Comparison of ENCODE assay signal across 17 mouse cellular contexts in the genomic region with DNA sequence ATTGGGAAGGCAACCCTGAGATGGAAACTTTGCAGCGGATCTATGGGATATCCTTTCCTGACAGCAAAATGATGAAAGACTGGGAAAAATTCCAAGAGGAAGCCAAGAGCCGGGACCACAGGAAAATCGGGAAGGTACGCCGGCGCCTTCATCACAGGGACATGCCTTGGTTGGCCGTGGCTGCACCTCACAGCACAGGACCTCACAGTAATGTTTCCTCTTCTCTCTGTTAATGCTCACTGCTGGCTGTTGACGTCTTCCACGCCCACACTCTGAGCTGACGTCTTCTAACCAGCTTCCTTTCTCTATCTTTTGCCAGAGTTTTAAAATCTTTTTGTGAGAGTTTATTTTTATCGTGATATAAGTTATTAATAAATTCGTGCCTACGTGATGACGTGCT. TPM values are rescaled to one million over a fixed set of nuclear protein-coding genes. Genes with fewer than 3 reads are reported as not detected.
A peak's percentile ranks its signal among the peaks of the same experiment; 100 is the strongest.
DNase-seq lines count a peak whose midpoint lies in the region; ATAC-seq lines count a peak whose summit lies in the region.
"Had no signal": no experiment of that assay in that cellular context is flagged by ENCODE, and none has a peak within 500 bp of the region (broad histone marks: within the 10 kb centered on the region; RNA-seq: fewer than 3 reads in every experiment).

No protein-coding gene starts in this region.

- H3K9me3 ChIP-seq in intestine, embryonic 15.5 days = no peaks in the 10 kb centered on the region
- no peaks in the 10 kb centered on the region for H3K9me3 ChIP-seq in neural tube, embryonic 15.5 days (replicated peaks)
- H3K9me3 ChIP-seq: heart, embryonic 12.5 days; limb, embryonic 15.5 days; midbrain, embryonic 12.5 days; neural tube, embryonic 13.5 days had no signal

- H3K36me3 ChIP-seq in intestine, embryonic 15.5 days = no peaks in the 10 kb centered on the region
- peaks cover 49% of the 10 kb centered on the region for H3K36me3 ChIP-seq in neural tube, embryonic 15.5 days

- peak; percentile 23 for DNase-seq in adrenal gland, adult 2 months
- DNase-seq in adrenal gland, postnatal 36 days = no peak
- DNase-seq in left cerebral cortex, postnatal 25 days (ENCODE audit: low spot score in 2 of 2) = peak; percentile 25 to 51
- no peak for DNase-seq in left cerebral cortex, adult 11 months (ENCODE audit: low spot score)
- peak; percentile 28 for DNase-seq in kidney, adult 18-20 months
- peak; percentile 58 for DNase-seq in kidney, postnatal 10 days
- DNase-seq: cerebellum, adult 11-12 months; gastrocnemius, postnatal 10 days; heart, postnatal 36 days had no signal

- ATAC-seq in intestine, embryonic 15.5 days = no peak
- no peak for ATAC-seq in neural tube, embryonic 15.5 days (ENCODE audit: low FRiP score)
- ATAC-seq: hindbrain, postnatal 0 days had no signal

- H3K4me3 ChIP-seq in intestine, embryonic 15.5 days (replicated peaks) = no peak overlapping the region
- H3K4me3 ChIP-seq in neural tube, embryonic 15.5 days (replicated peaks) = no peak overlapping the region
- H3K4me3 ChIP-seq: erythroblast, embryonic 14.5 days; heart, embryonic 12.5 days; limb, embryonic 15.5 days; midbrain, embryonic 12.5 days; neural tube, embryonic 13.5 days had no signal

- H3K4me1 ChIP-seq in intestine, embryonic 15.5 days (replicated peaks) = no peaks in the 10 kb centered on the region
- no peaks in the 10 kb centered on the region for H3K4me1 ChIP-seq in neural tube, embryonic 15.5 days
- H3K4me1 ChIP-seq: heart, embryonic 12.5 days; limb, embryonic 15.5 days; midbrain, embryonic 12.5 days; neural tube, embryonic 13.5 days had no signal

- no peak overlapping the region for H3K9ac ChIP-seq in intestine, embryonic 15.5 days
- no peak overlapping the region for H3K9ac ChIP-seq in neural tube, embryonic 15.5 days (replicated peaks)
- H3K9ac ChIP-seq: heart, embryonic 12.5 days; limb, embryonic 15.5 days; midbrain, embryonic 12.5 days; neural tube, embryonic 13.5 days had no signal

- 75% methylated on average over 14 of the region's 14 CpGs for WGBS in intestine, embryonic 15.5 days
- 91% methylated on average over 14 of the region's 14 CpGs for WGBS in neural tube, embryonic 15.5 days

- no peak overlapping the region for H3K4me2 ChIP-seq in intestine, embryonic 15.5 days (replicated peaks)
- no peak overlapping the region for H3K4me2 ChIP-seq in neural tube, embryonic 15.5 days
- H3K4me2 ChIP-seq: heart, embryonic 12.5 days; limb, embryonic 15.5 days; midbrain, embryonic 12.5 days; neural tube, embryonic 13.5 days had no signal

- H3K27ac ChIP-seq in intestine, embryonic 15.5 days = no peak overlapping the region
- no peak overlapping the region for H3K27ac ChIP-seq in neural tube, embryonic 15.5 days (replicated peaks)
- H3K27ac ChIP-seq: hindbrain, postnatal 0 days; limb, embryonic 15.5 days; midbrain, embryonic 12.5 days; neural tube, embryonic 13.5 days had no signal

- H3K27me3 ChIP-seq in intestine, embryonic 15.5 days (replicated peaks) = no peaks in the 10 kb centered on the region
- no peaks in the 10 kb centered on the region for H3K27me3 ChIP-seq in neural tube, embryonic 15.5 days (replicated peaks)
- H3K27me3 ChIP-seq: heart, embryonic 12.5 days; limb, embryonic 15.5 days; midbrain, embryonic 12.5 days; neural tube, embryonic 13.5 days had no signal

- intact Hi-C loops in left cerebral cortex, postnatal 25 days (cut with DNase I) = no loop called here

RNA-seq across cellular contexts. Expression of gene Tarsl2, which starts 19.2 kb away (rescaled TPM):
- 10 to 100 TPM; 17.2 to 24.4 TPM for total RNA-seq in adrenal gland, adult 2 months (2021)
- 7.9 and 8.0 TPM in 2 replicates for polyA plus RNA-seq in adrenal gland, adult 2 months (2012; rRNA removed)
- total RNA-seq in adrenal gland, postnatal 36 days (2021) = 10 to 100 TPM; 18.2 to 27.3 TPM
- total RNA-seq in left cerebral cortex, postnatal 25 days (2021) = 10 to 100 TPM; 43.4 to 46.0 TPM
- 7.6 and 8.0 TPM in 2 replicates for polyA plus RNA-seq in intestine, embryonic 15.5 days (2015; fragmentation: Nextera tagmentation; extraction: Ambion mirVana)
- 20.5 and 22.3 TPM in 2 replicates for polyA plus RNA-seq in neural tube, embryonic 15.5 days (2015; fragmentation: Nextera tagmentation; extraction: Ambion mirVana)

RNA-seq across cellular contexts. Expression of gene Tm2d3, which starts 27.1 kb away (rescaled TPM):
- total RNA-seq in adrenal gland, adult 2 months (2021) = 10 to 100 TPM; 69.7 to 71.2 TPM
- 99.5 and 109 TPM in 2 replicates for polyA plus RNA-seq in adrenal gland, adult 2 months (2012; rRNA removed)
- total RNA-seq in adrenal gland, postnatal 36 days (2021) = 10 to 100 TPM; 59.4 to 60.7 TPM
- total RNA-seq in left cerebral cortex, postnatal 25 days (2021) = 10 to 100 TPM; 50.2 to 59.7 TPM
- polyA plus RNA-seq in intestine, embryonic 15.5 days (2015; fragmentation: Nextera tagmentation; extraction: Ambion mirVana) = 79.2 and 88.1 TPM in 2 replicates
- 80.8 and 90.8 TPM in 2 replicates for polyA plus RNA-seq in neural tube, embryonic 15.5 days (2015; fragmentation: Nextera tagmentation; extraction: Ambion mirVana)

Comparison
In these comparisons a context has a peak if more than half of its experiments do, and no peak if none do; other contexts are left out.
1. DNase-seq: peak in adrenal gland, adult 2 months (single experiment), left cerebral cortex, postnatal 25 days (2 of 2), kidney, adult 18-20 months (single experiment) and kidney, postnatal 10 days (single experiment); none in adrenal gland, postnatal 36 days (0 of 2) and left cerebral cortex, adult 11 months (single experiment).